Mouse (Mus musculus): ENCODE measurements around the gene Tbx3.

Tbx3 gene

GRCm38 (mm10) chr5:119681011-119681832 is 10.8 kb downstream of the Tbx3 start:
- no peak for DNase-seq

- DNase-seq = no peak
Observed at GRCm38 (mm10) chr5:119681833-119682210, 11.4 kb downstream of the Tbx3 start.

- no peak for DNase-seq
Observed at GRCm38 (mm10) chr5:119682646-119683515, 12.4 kb downstream of the Tbx3 start.

GRCm38 (mm10) chr5:119683861-119684260 is 13.4 kb downstream of the Tbx3 start:
- no peak for DNase-seq

GRCm38 (mm10) chr5:119684701-119685391 is 14.4 kb downstream of the Tbx3 start:
- DNase-seq = peak in 1 of 2 experiments; percentile 29

- DNase-seq = no peak
Observed at GRCm38 (mm10) chr5:119685446-119686198, 15.2 kb downstream of the Tbx3 start.

GRCm38 (mm10) chr5:119686199-119686964 is 15.9 kb downstream of the Tbx3 start:
- DNase-seq = no peak

- DNase-seq = no peak
Observed at GRCm38 (mm10) chr5:119687005-119687855, 16.8 kb downstream of the Tbx3 start.

GRCm38 (mm10) chr5:119687856-119688206 is 17.4 kb downstream of the Tbx3 start:
- no peak for DNase-seq

GRCm38 (mm10) chr5:119688306-119688705 is 17.8 kb downstream of the Tbx3 start:
- DNase-seq = no peak

GRCm38 (mm10) chr5:119688914-119689420 is 18.5 kb downstream of the Tbx3 start:
- no peak for DNase-seq

GRCm38 (mm10) chr5:119689501-119689900 is 19.0 kb downstream of the Tbx3 start:
- DNase-seq = no peak

GRCm38 (mm10) chr5:119691075-119691474 is 20.6 kb downstream of the Tbx3 start:
- DNase-seq = peak; percentile 69

- no peak for DNase-seq
Observed at GRCm38 (mm10) chr5:119692425-119692824, 22.0 kb downstream of the Tbx3 start.

GRCm38 (mm10) chr5:119694914-119695313 is 24.4 kb downstream of the Tbx3 start:
- DNase-seq = no peak

- no peak for DNase-seq
Observed at GRCm38 (mm10) chr5:119703031-119703430, 32.6 kb downstream of the Tbx3 start.

GRCm38 (mm10) chr5:119704900-119705299 is 34.4 kb downstream of the Tbx3 start:
- DNase-seq = no peak

- DNase-seq = no peak
Observed at GRCm38 (mm10) chr5:119706467-119706866, 36.0 kb downstream of the Tbx3 start.

GRCm38 (mm10) chr5:119708850-119709585 is 38.5 kb downstream of the Tbx3 start:
- no peak for DNase-seq

Measured in cerebellum, postnatal 36 days (tissue).